Mouse (Mus musculus) CH12.LX (cell line): ENCODE measurements around the gene Amigo3. TPM values are rescaled to one million over a fixed set of nuclear protein-coding genes. Genes with fewer than 3 reads are reported as not detected.
A peak's percentile ranks its signal among the peaks of the same experiment; 100 is the strongest.

Experiments used
- DNase-seq: peaks from one replicate; pipeline ENCODE4 v3.0.0-alpha.2; 2013; ENCODE audit errors: extremely low read depth
- H3K27ac ChIP-seq: 2 replicates; pipeline ENCODE4 v1.5.1; 2012; ENCODE audit warnings: low read depth, mild to moderate bottlenecking, control low read depth, moderate library complexity; ENCODE audit not compliant: insufficient read depth
- H3K27me3 ChIP-seq: replicated peaks from 2 replicates; pipeline ENCODE3; 2012; ENCODE audit warnings: inconsistent platforms
- H3K36me3 ChIP-seq, 2 experiments: replicated peaks in 1 of 2; 2 replicates each; pipeline versions ENCODE3 to v1.6.1; 2012; ENCODE audit warnings: inconsistent platforms in 1 of 2, low read length in 1 of 2, mild to moderate bottlenecking in 1 of 2, mixed read lengths in 1 of 2, moderate library complexity in 1 of 2; ENCODE audit not compliant: control insufficient read depth in 1 of 2, insufficient read depth in 1 of 2
- H3K4me1 ChIP-seq, 2 experiments: 2 replicates each; pipeline ENCODE4 v1.6.1; 2012; ENCODE audit warnings: inconsistent platforms in 1 of 2, moderate library complexity in 1 of 2; ENCODE audit not compliant: insufficient read depth in 2 of 2, control insufficient read depth in 1 of 2
- H3K4me2 ChIP-seq: 2 replicates; pipeline ENCODE4 v1.6.1; 2012; ENCODE audit warnings: low read depth, mild to moderate bottlenecking, control low read depth; ENCODE audit not compliant: poor library complexity, insufficient read depth, severe bottlenecking
- H3K4me3 ChIP-seq, 3 experiments: fragments of 150-350 bp in 1 of 3; sonication (generic) in 1 of 3; replicated peaks in 1 of 3; 2 replicates each; pipeline versions ENCODE3 to v1.5.1; 2011 to 2012; ENCODE audit warnings: low read depth in 2 of 3, low read length in 2 of 3, mild to moderate bottlenecking in 2 of 3, moderate library complexity in 2 of 3, control low read depth in 1 of 3, improper control_type of control experiment in 1 of 3, inconsistent platforms in 1 of 3, mixed read lengths in 1 of 3; ENCODE audit not compliant: poor library complexity in 1 of 3
- H3K79me2 ChIP-seq: replicated peaks from 2 replicates; pipeline ENCODE4 v1.6.1; 2012; ENCODE audit warnings: mild to moderate bottlenecking, moderate library complexity; ENCODE audit not compliant: control insufficient read depth, poor library complexity, insufficient read depth, severe bottlenecking; ENCODE audit errors: extremely low read depth
- H3K9ac ChIP-seq: 2 replicates; pipeline ENCODE4 v1.6.1; 2012; ENCODE audit warnings: low read depth, mild to moderate bottlenecking, control low read depth, moderate library complexity; ENCODE audit not compliant: insufficient read depth
- H3K9me3 ChIP-seq: replicated peaks from 2 replicates; pipeline ENCODE3; 2012; ENCODE audit warnings: low read length, inconsistent platforms, mixed read lengths
- CHD1 ChIP-seq: IDR thresholded peaks from 2 replicates; pipeline ENCODE4 v1.6.1; 2012; ENCODE audit warnings: low read depth, low read length, improper control_type of control experiment, inconsistent platforms
- ELF1 ChIP-seq: IDR thresholded peaks from 2 replicates; pipeline ENCODE4 v1.6.1; 2014; ENCODE audit warnings: low read depth, mild to moderate bottlenecking, inconsistent platforms, low read length, improper control_type of control experiment
- ETS1 ChIP-seq: conservative IDR thresholded peaks from 2 replicates; pipeline ENCODE4 v1.6.1; 2012; ENCODE audit warnings: low read depth, mild to moderate bottlenecking, inconsistent platforms, low read length, improper control_type of control experiment, moderate library complexity
- HCFC1 ChIP-seq: IDR thresholded peaks from 2 replicates; pipeline ENCODE4 v1.6.1; 2012; ENCODE audit warnings: low read depth, mild to moderate bottlenecking, inconsistent platforms, low read length, improper control_type of control experiment
- IRF4 ChIP-seq: IDR thresholded peaks from 2 replicates; pipeline ENCODE4 v1.6.1; 2014; ENCODE audit warnings: low read depth, mild to moderate bottlenecking, inconsistent platforms, low read length, improper control_type of control experiment
- MAX ChIP-seq: IDR thresholded peaks from 2 replicates; pipeline ENCODE4 v1.6.1; 2011; ENCODE audit warnings: low read length, improper control_type of control experiment
- MXI1 ChIP-seq: IDR thresholded peaks from 2 replicates; pipeline ENCODE4 v1.6.1; 2011; ENCODE audit warnings: mild to moderate bottlenecking, low read depth, low read length, improper control_type of control experiment
- MYC ChIP-seq: IDR thresholded peaks from 2 replicates; pipeline ENCODE4 v1.6.1; 2011; ENCODE audit warnings: low read depth, mild to moderate bottlenecking, improper control_type of control experiment, low read length
- NELFE ChIP-seq: IDR thresholded peaks from 2 replicates; pipeline ENCODE4 v1.6.1; 2011; ENCODE audit warnings: low read depth, low read length, improper control_type of control experiment
- POLR2A ChIP-seq: IDR thresholded peaks from 2 replicates; pipeline ENCODE4 v1.6.1; 2011; ENCODE audit warnings: low read depth, mild to moderate bottlenecking, improper control_type of control experiment, low read length
- POLR2AphosphoS2 ChIP-seq: IDR thresholded peaks from 2 replicates; pipeline ENCODE4 v1.6.1; 2011; ENCODE audit warnings: low read depth, low read length, improper control_type of control experiment
- RCOR1 ChIP-seq: conservative IDR thresholded peaks from 2 replicates; pipeline ENCODE4 v1.6.1; 2012; ENCODE audit warnings: low read depth, mild to moderate bottlenecking, inconsistent platforms, low read length, improper control_type of control experiment
- SIN3A ChIP-seq: IDR thresholded peaks from 2 replicates; pipeline ENCODE4 v1.6.1; 2012; ENCODE audit warnings: low read length, improper control_type of control experiment, inconsistent platforms
- TBP ChIP-seq: conservative IDR thresholded peaks from 2 replicates; pipeline ENCODE4 v1.6.1; 2011; ENCODE audit warnings: low read depth, low read length, improper control_type of control experiment
- TCF12 ChIP-seq: IDR thresholded peaks from 2 replicates; pipeline ENCODE4 v1.6.1; 2014; ENCODE audit warnings: low read depth, mild to moderate bottlenecking, inconsistent platforms, low read length, improper control_type of control experiment
- ZC3H11A ChIP-seq: IDR thresholded peaks from 2 replicates; pipeline ENCODE4 v1.6.1; 2012; ENCODE audit warnings: low read depth, mild to moderate bottlenecking, inconsistent platforms, low read length, improper control_type of control experiment
- ZMIZ1 ChIP-seq: IDR thresholded peaks from 2 replicates; pipeline ENCODE4 v1.6.1; 2012; ENCODE audit warnings: low read depth, mild to moderate bottlenecking, inconsistent platforms, low read length, improper control_type of control experiment
- ZNF384 ChIP-seq: IDR thresholded peaks from 2 replicates; pipeline ENCODE4 v1.6.1; 2012; ENCODE audit warnings: low read depth, low read length, improper control_type of control experiment, inconsistent platforms
- dilution Hi-C: fragments of 300-500 bp; cut with MboI; formaldehyde crosslinking; loops from 2 replicates; pipeline ENCODE4 v1.14.3; 2020; ENCODE audit warnings: low sequenced_read_pairs; ENCODE audit not compliant: extremely low pct_unique_long_range_greater_than_20kb, extremely low pct_ligation_motif_present
- in situ Hi-C: fragments of 300-500 bp; cut with MboI; formaldehyde crosslinking; loops from 3 replicates; pipeline ENCODE4 v1.14.3; 2019; ENCODE audit warnings: low sequenced_read_pairs, low pct_ligation_motif_present, low pct_unique_long_range_greater_than_20kb, mixed read lengths
- polyA plus RNA-seq: library from polyadenylated mRNA; unstranded; fragments of >175 nt; gene quantifications from 2 replicates; pipeline ENCODE4 v1.2.1, GENCODE M21; 2012; ENCODE audit warnings: low read depth; ENCODE audit not compliant: insufficient read length
- total RNA-seq, 2 experiments: library from RNA; depleted of rRNA; stranded (reverse); fragments of 300-350 nt in 1 of 2; fragments of >200 nt in 1 of 2; gene quantifications; 2 replicates each; pipeline ENCODE4 v1.2.3; 2012 to 2014

The Amigo3 gene
- total and polyA plus RNA-seq, 3 experiments = 2.0 to 4.4 (median 2.2) TPM

GRCm38 (mm10) chr9:108073141-108073930, 20.4 kb downstream of the Amigo3 start:
- Histone ChIP-seq H3K4me2 (no peak overlapping the region), H3K27me3 (no peaks in the 10 kb centered on the region), H3K36me3 (peaks cover 46 to 73% of the 10 kb centered on the region in 2 experiments), H3K79me2 (no peaks in the 10 kb centered on the region), H3K9ac (no peak overlapping the region), H3K4me1 (peaks cover 4 to 14% of the 10 kb centered on the region in 2 experiments; a peak in 3 of 4 replicates), H3K9me3 (no peaks in the 10 kb centered on the region), H3K27ac (no peak overlapping the region), H3K4me3 (no peak overlapping the region)
- DNase-seq = no peak
- in situ Hi-C loops = no loop called here
- TF ChIP-seq RCOR1 = no peak
- TF ChIP-seq POLR2AphosphoS2 = no peak
- dilution Hi-C loops = no loop called here

GRCm38 (mm10) chr9:108080168-108080567, 27.2 kb downstream of the Amigo3 start, which contains the start of gene Mst1:
Gene Mst1 (plus strand): TSS chr9:108080436.
- peak within 1 kb of the TSS; percentile 85 for H3K9ac ChIP-seq
- dilution Hi-C loops = no loop called here
- H3K4me1 ChIP-seq = peaks cover 12 to 33% of the 10 kb centered on the region in 2 experiments
- H3K4me2 ChIP-seq = peak within 1 kb of the TSS; percentile 52
- H3K36me3 ChIP-seq = peaks cover 40 to 54% of the 10 kb centered on the region in 2 experiments
- peak; percentile 88 for DNase-seq
- H3K27ac ChIP-seq = peak within 1 kb of the TSS; percentile 80
- in situ Hi-C loops = no loop called here
- H3K79me2 ChIP-seq = no peaks in the 10 kb centered on the region
- peak; percentile 85; the same call in 1 of the 2 replicates for TF ChIP-seq MXI1
- peak; percentile 86 for TF ChIP-seq POLR2A
- no peak; the same call in 1 of the 2 replicates for TF ChIP-seq ZMIZ1
- TF ChIP-seq MAX = peak; percentile 35; the same call in 1 of the 2 replicates
- peak; percentile 66; the same call in 1 of the 2 replicates for TF ChIP-seq TBP
- peak; percentile 53; the same call in 1 of the 2 replicates for TF ChIP-seq MYC
- TF ChIP-seq IRF4 = peak; percentile 18; the same call in 1 of the 2 replicates
- no peak for TF ChIP-seq ZNF384
- TF ChIP-seq ELF1 = peak; percentile 91
- TF ChIP-seq TCF12 = peak; percentile 67; the same call in 1 of the 2 replicates
- 0 out of 2 replicates have a peak, but pooled peaks have one; percentile 6 for TF ChIP-seq ETS1
- peak; percentile 90; the same call in 1 of the 2 replicates for TF ChIP-seq CHD1
- TF ChIP-seq SIN3A = peak; percentile 75; the same call in 1 of the 2 replicates
- no peak for TF ChIP-seq ZC3H11A
- TF ChIP-seq NELFE = peak; percentile 63
- peak; percentile 53 for TF ChIP-seq HCFC1
- H3K4me3 ChIP-seq = peak within 1 kb of the TSS; percentile 81 to 97 (median 90)
- no peaks in the 10 kb centered on the region for H3K9me3 ChIP-seq
- no peaks in the 10 kb centered on the region for H3K27me3 ChIP-seq
